Mouse (Mus musculus): ENCODE results near the gene Dusp28.

DNA sequence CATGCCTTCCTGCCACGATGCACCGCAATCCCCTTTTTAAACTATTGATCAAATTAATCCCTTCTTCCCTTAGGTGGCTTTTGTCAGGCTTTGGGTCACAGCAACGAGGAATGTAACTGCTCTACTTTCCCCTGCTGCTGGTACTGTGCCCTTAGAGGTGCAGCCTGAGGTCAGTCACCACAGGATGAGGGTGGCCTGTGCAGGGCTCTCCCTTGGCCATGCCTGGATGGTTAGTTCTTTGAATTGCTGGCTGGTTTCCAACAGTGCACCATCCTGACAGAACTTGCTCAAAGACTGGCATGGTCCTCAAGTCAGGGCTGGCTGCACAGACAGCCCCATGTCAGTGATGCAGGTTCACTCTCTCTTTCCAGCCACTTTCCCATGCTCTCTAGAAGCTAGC lies 32.8 kb upstream of the Dusp28 start:
- TF ChIP-seq CTCF (conservative IDR thresholded peaks at IDR 0.05; ENCODE audit: low read length) = no peak
- no peak for TF ChIP-seq POU5F1 (IDR thresholded peaks at IDR 0.05; ENCODE audit: borderline replicate concordance, low read length)
- no peak for TF ChIP-seq NANOG (IDR thresholded peaks at IDR 0.05; ENCODE audit: borderline replicate concordance, low read length)
